Mouse (Mus musculus) midbrain, embryonic 11.5 days (tissue): ENCODE data around the gene Mapk6. TPM values are rescaled to one million over a fixed set of nuclear protein-coding genes. Genes with fewer than 3 reads are reported as not detected.

Source experiments
- ATAC-seq: fragments of 200-750 bp; cut with Nextera tagmentation; 2 replicates; pipeline ENCODE4 v1.8.0; 2017; ENCODE audit warnings: moderate TSS enrichment, moderate library complexity; ENCODE audit not compliant: low FRiP score
- DNase-seq: peaks from one replicate; pipeline ENCODE4 v3.0.0; 2015; ENCODE audit warnings: low spot score; ENCODE audit errors: missing footprints
- H3K27ac ChIP-seq: fragments of 300-500 bp; sonication (generic); 2 replicates; pipeline ENCODE4 v1.5.1; 2014; ENCODE audit warnings: low read depth, low read length
- H3K27me3 ChIP-seq: fragments of 300-500 bp; sonication (generic); 2 replicates; pipeline ENCODE4 v1.6.1; 2014; ENCODE audit warnings: mild to moderate bottlenecking, low read length, moderate library complexity, mixed read lengths; ENCODE audit not compliant: control insufficient read depth, insufficient read depth
- H3K36me3 ChIP-seq: fragments of 300-500 bp; sonication (generic); 2 replicates; pipeline ENCODE4 v1.6.1; 2014; ENCODE audit warnings: mild to moderate bottlenecking, low read length, moderate library complexity, mixed read lengths; ENCODE audit not compliant: control insufficient read depth, insufficient read depth
- H3K4me1 ChIP-seq: fragments of 300-500 bp; sonication (generic); 2 replicates; pipeline ENCODE4 v1.6.1; 2014; ENCODE audit warnings: low read length; ENCODE audit not compliant: control insufficient read depth, insufficient read depth
- H3K4me2 ChIP-seq: fragments of 300-500 bp; sonication (generic); 2 replicates; pipeline ENCODE4 v1.6.1; 2014; ENCODE audit warnings: mild to moderate bottlenecking, moderate library complexity
- H3K4me3 ChIP-seq: fragments of 300-500 bp; sonication (generic); 2 replicates; pipeline ENCODE4 v1.5.1; 2014; ENCODE audit warnings: low read depth, low read length
- H3K9ac ChIP-seq: fragments of 300-500 bp; sonication (generic); 2 replicates; pipeline ENCODE4 v1.6.1; 2014; ENCODE audit warnings: low read length
- H3K9me3 ChIP-seq: fragments of 300-500 bp; sonication (generic); 2 replicates; pipeline ENCODE4 v1.6.1; 2016; ENCODE audit warnings: low read length; ENCODE audit not compliant: control insufficient read depth
- WGBS: fragments of 180-500 bp; shearing (Covaris S2); extraction: QIAGEN DNeasy Blood & Tissue Kit; methylation state at CpG from one replicate; pipeline ENCODE4 v1.1.7; 2014; 5-methylcytosine and 5-hydroxymethylcytosine counted together
- polyA plus RNA-seq: library from polyadenylated mRNA; unstranded; fragments of >200 nt; fragmentation: Nextera tagmentation; extraction: Ambion mirVana; gene quantifications from 2 replicates; pipeline ENCODE4 v1.2.1, GENCODE M21; 2014

The Mapk6 gene
- polyA plus RNA-seq, 1 experiment from 2014 or later, result 193 TPM

- no peak for ATAC-seq
- H3K4me1 ChIP-seq, result peaks cover 8% of the 10 kb centered on the region; the same call in 1 of the 2 replicates
- no peak overlapping the region for H3K9ac ChIP-seq
- no peak overlapping the region for H3K4me2 ChIP-seq
- no peaks in the 10 kb centered on the region for H3K27me3 ChIP-seq
- peak; percentile 82 for DNase-seq
- H3K4me3 ChIP-seq, result no peak overlapping the region
- WGBS, result 28% methylated on average over 6 of the region's 6 CpGs
- H3K9me3 ChIP-seq, result no peaks in the 10 kb centered on the region
- no peak overlapping the region for H3K27ac ChIP-seq
- H3K36me3 ChIP-seq, result no peaks in the 10 kb centered on the region
These were observed 28.0 kb upstream of the Mapk6 start for GRCm38 (mm10) chr9:75437653-75438385.

GRCm38 (mm10) chr9:75435918-75436317 is 26.1 kb upstream of the Mapk6 start:
- Histone ChIP-seq H3K4me3 (no peak overlapping the region), H3K36me3 (no peaks in the 10 kb centered on the region), H3K9ac (peak overlapping the region; percentile 27), H3K27ac (peak overlapping the region; percentile 35; the same call in 1 of the 2 replicates), H3K9me3 (no peaks in the 10 kb centered on the region), H3K4me1 (no peaks in the 10 kb centered on the region; the same call in 1 of the 2 replicates), H3K4me2 (no peak overlapping the region), H3K27me3 (no peaks in the 10 kb centered on the region)
- WGBS, result 3% methylated on average over 12 of the region's 12 CpGs
- ATAC-seq (peak; percentile 89), DNase-seq (peak; percentile 95)

- Histone ChIP-seq H3K36me3 (no peaks in the 10 kb centered on the region), H3K27me3 (no peaks in the 10 kb centered on the region), H3K4me2 (no peak overlapping the region), H3K9ac (no peak overlapping the region), H3K4me1 (no peaks in the 10 kb centered on the region; the same call in 1 of the 2 replicates), H3K27ac (peak overlapping the region; percentile 35; the same call in 1 of the 2 replicates), H3K9me3 (no peaks in the 10 kb centered on the region), H3K4me3 (no peak overlapping the region)
- WGBS, result 79% methylated on average over 4 of the region's 4 CpGs
- ATAC-seq, result peak; percentile 14; the same call in 1 of the 2 replicates
- DNase-seq, result peak; percentile 81
These were observed 25.5 kb upstream of the Mapk6 start for GRCm38 (mm10) chr9:75435291-75435690.

- Histone ChIP-seq H3K4me3 (no peak overlapping the region), H3K27me3 (no peaks in the 10 kb centered on the region), H3K9ac (no peak overlapping the region), H3K27ac (no peak overlapping the region), H3K36me3 (no peaks in the 10 kb centered on the region), H3K4me1 (no peaks in the 10 kb centered on the region; the same call in 1 of the 2 replicates), H3K4me2 (no peak overlapping the region), H3K9me3 (no peaks in the 10 kb centered on the region)
- no peak for DNase-seq
- 79% methylated on average over 6 of the region's 6 CpGs for WGBS
- ATAC-seq, result no peak
These were observed 25.1 kb upstream of the Mapk6 start for GRCm38 (mm10) chr9:75434872-75435271.

GRCm38 (mm10) chr9:75434172-75434793 is 24.5 kb upstream of the Mapk6 start:
- Histone ChIP-seq H3K27ac (no peak overlapping the region), H3K9me3 (no peaks in the 10 kb centered on the region), H3K9ac (no peak overlapping the region), H3K4me3 (no peak overlapping the region), H3K27me3 (no peaks in the 10 kb centered on the region), H3K4me1 (no peaks in the 10 kb centered on the region; the same call in 1 of the 2 replicates), H3K4me2 (no peak overlapping the region), H3K36me3 (no peaks in the 10 kb centered on the region)
- WGBS, result 50% methylated on average over 7 of the region's 7 CpGs
- 0 out of 2 replicates have a peak, but pooled peaks have one; percentile 29 for ATAC-seq
- peak; percentile 87 for DNase-seq

- Histone ChIP-seq H3K4me2 (no peak overlapping the region), H3K4me1 (no peaks in the 10 kb centered on the region; the same call in 1 of the 2 replicates), H3K27me3 (no peaks in the 10 kb centered on the region), H3K4me3 (no peak overlapping the region), H3K36me3 (no peaks in the 10 kb centered on the region), H3K9ac (no peak overlapping the region), H3K9me3 (no peaks in the 10 kb centered on the region), H3K27ac (no peak overlapping the region)
- ATAC-seq, result no peak
- DNase-seq, result no peak
- WGBS, result 87% methylated on average over 3 of the region's 3 CpGs
These were observed 22.9 kb upstream of the Mapk6 start for GRCm38 (mm10) chr9:75432694-75433093.

- no peak overlapping the region for H3K27ac ChIP-seq
- no peak overlapping the region for H3K9ac ChIP-seq
- ATAC-seq, result no peak
- H3K4me2 ChIP-seq, result no peak overlapping the region
- no peaks in the 10 kb centered on the region for H3K27me3 ChIP-seq
- peak; percentile 72 for DNase-seq
- no peaks in the 10 kb centered on the region for H3K9me3 ChIP-seq
- no peaks in the 10 kb centered on the region for H3K36me3 ChIP-seq
- WGBS, result 79% methylated on average over 16 of the region's 16 CpGs
- no peak overlapping the region for H3K4me3 ChIP-seq
- H3K4me1 ChIP-seq, result no peaks in the 10 kb centered on the region; the same call in 1 of the 2 replicates
These were observed 21.2 kb upstream of the Mapk6 start for GRCm38 (mm10) chr9:75430822-75431621.

- WGBS, result 93% methylated on average over 1 of the region's 1 CpGs
- ATAC-seq, result no peak
These were observed 19.9 kb upstream of the Mapk6 start for GRCm38 (mm10) chr9:75429657-75430056.

More at GRCm38 (mm10) chr9:75429657-75430056, 19.9 kb upstream of the Mapk6 start:
- Histone ChIP-seq H3K9me3 (no peaks in the 10 kb centered on the region), H3K4me3 (no peak overlapping the region), H3K27me3 (no peaks in the 10 kb centered on the region), H3K4me2 (no peak overlapping the region), H3K27ac (no peak overlapping the region), H3K4me1 (no peaks in the 10 kb centered on the region; the same call in 1 of the 2 replicates), H3K9ac (no peak overlapping the region), H3K36me3 (no peaks in the 10 kb centered on the region)
- peak; percentile 51 for DNase-seq
